In the genomic region with DNA sequence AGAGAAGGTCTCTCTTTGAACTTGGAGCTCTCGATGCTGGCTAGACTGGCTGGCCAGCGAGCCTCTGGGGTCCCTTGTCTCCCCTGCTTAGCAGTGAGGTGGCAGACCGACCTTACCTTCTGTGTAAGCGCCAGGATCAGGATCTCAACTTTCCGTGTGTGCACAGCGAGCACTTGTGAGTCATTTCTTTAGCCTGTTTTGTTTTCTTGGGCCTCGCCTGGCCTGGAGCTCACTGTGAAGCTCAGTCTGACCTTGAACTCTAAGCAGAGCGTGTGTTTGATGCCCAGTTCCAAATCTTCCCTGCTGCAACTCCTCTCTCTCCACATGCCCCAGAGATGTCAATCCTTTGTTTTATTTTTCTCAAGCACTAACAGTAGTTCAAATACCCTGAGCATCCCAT, we compare ENCODE assay signal across 11 mouse cellular contexts.
DNase-seq lines count a peak whose midpoint lies in the region; ATAC-seq and TF ChIP-seq lines count a peak whose summit lies in the region.
"Had no signal": no experiment of that assay in that cellular context is flagged by ENCODE, and none has a peak within 500 bp of the region (broad histone marks: within the 10 kb centered on the region; RNA-seq: fewer than 3 reads in every experiment).

No protein-coding gene starts in this region.

- 0 out of 2 replicates have a peak, but pooled peaks cover 5% of the 10 kb centered on the region for H3K4me1 ChIP-seq in hindbrain, embryonic 10.5 days (replicated peaks)
- no peaks in the 10 kb centered on the region for H3K4me1 ChIP-seq in hindbrain, postnatal 0 days (ENCODE audit: insufficient read depth, low read length)
- H3K4me1 ChIP-seq in lung, postnatal 0 days (ENCODE audit: insufficient read depth, low read depth, low read length), result peaks cover 6% of the 10 kb centered on the region; the same call in 1 of the 2 replicates
- peaks cover 5% of the 10 kb centered on the region; the same call in 1 of the 2 replicates for H3K4me1 ChIP-seq in embryonic facial prominence, embryonic 12.5 days
- no peaks in the 10 kb centered on the region for H3K4me1 ChIP-seq in stomach, postnatal 0 days (replicated peaks; ENCODE audit: control insufficient read depth, insufficient read depth)
- H3K4me1 ChIP-seq: liver, embryonic 13.5 days had no signal

- DNase-seq in hindbrain, embryonic 10.5 days (ENCODE audit: low spot score), result no peak
- no peak for DNase-seq in hindbrain, postnatal 0 days (ENCODE audit: low spot score)
- no peak for DNase-seq in lung, postnatal 0 days (ENCODE audit: low spot score)
- DNase-seq in lung, postnatal 10 days, result no peak
- DNase-seq in stomach, postnatal 0 days (ENCODE audit: low spot score), result peak; percentile 47
- no peak for DNase-seq in heart, postnatal 36 days
- DNase-seq: cerebellum, postnatal 14 days; liver, embryonic 13.5 days had no signal

- no peak for ATAC-seq in hindbrain, postnatal 0 days
- ATAC-seq in lung, postnatal 0 days, result no peak
- no peak for ATAC-seq in embryonic facial prominence, embryonic 12.5 days (ENCODE audit: insufficient number of reproducible peaks, insufficient read depth, low FRiP score, low TSS enrichment)
- peak; percentile 71 for ATAC-seq in stomach, postnatal 0 days (ENCODE audit: low FRiP score, low TSS enrichment)
- ATAC-seq: activated CD4-positive, CD25-positive, alpha-beta regulatory T cell, adult 4 months; midbrain, embryonic 16.5 days had no signal

- WGBS in hindbrain, embryonic 10.5 days, result 82% methylated on average over 8 of the region's 8 CpGs
- 78% methylated on average over 8 of the region's 8 CpGs for WGBS in hindbrain, postnatal 0 days
- 54% methylated on average over 8 of the region's 8 CpGs for WGBS in lung, postnatal 0 days
- 77% methylated on average over 8 of the region's 8 CpGs for WGBS in embryonic facial prominence, embryonic 12.5 days
- 57% methylated on average over 8 of the region's 8 CpGs for WGBS in stomach, postnatal 0 days

- no peak for TF ChIP-seq CTCF in hindbrain, postnatal 0 days (IDR thresholded peaks at IDR 0.05; ENCODE audit: low read depth)
- TF ChIP-seq CTCF in lung, postnatal 0 days (IDR thresholded peaks at IDR 0.05), result no peak
- no peak for TF ChIP-seq CTCF in stomach, postnatal 0 days (IDR thresholded peaks at IDR 0.05; ENCODE audit: low read depth)

- intact Hi-C loops in heart, postnatal 36 days (cut with DNase I), result no loop called here

- H3K36me3 ChIP-seq in hindbrain, embryonic 10.5 days, result no peaks in the 10 kb centered on the region
- no peaks in the 10 kb centered on the region for H3K36me3 ChIP-seq in hindbrain, postnatal 0 days (ENCODE audit: insufficient read depth, low read length)
- no peaks in the 10 kb centered on the region for H3K36me3 ChIP-seq in lung, postnatal 0 days (ENCODE audit: insufficient read depth, low read length)
- no peaks in the 10 kb centered on the region for H3K36me3 ChIP-seq in embryonic facial prominence, embryonic 12.5 days
- no peaks in the 10 kb centered on the region for H3K36me3 ChIP-seq in stomach, postnatal 0 days (ENCODE audit: control insufficient read depth, insufficient read depth, low read length)
- H3K36me3 ChIP-seq: liver, embryonic 13.5 days had no signal

- H3K4me2 ChIP-seq in hindbrain, postnatal 0 days (ENCODE audit: low read depth, low read length), result no peak overlapping the region
- no peak overlapping the region for H3K4me2 ChIP-seq in lung, postnatal 0 days (replicated peaks; ENCODE audit: low read depth, low read length)
- no peak overlapping the region for H3K4me2 ChIP-seq in embryonic facial prominence, embryonic 12.5 days (replicated peaks)
- no peak overlapping the region for H3K4me2 ChIP-seq in stomach, postnatal 0 days (replicated peaks; ENCODE audit: low read depth)
- H3K4me2 ChIP-seq: liver, embryonic 13.5 days had no signal

- H3K9ac ChIP-seq in hindbrain, postnatal 0 days (replicated peaks; ENCODE audit: low read length), result no peak overlapping the region
- no peak overlapping the region for H3K9ac ChIP-seq in lung, postnatal 0 days (replicated peaks; ENCODE audit: low read depth)
- H3K9ac ChIP-seq in embryonic facial prominence, embryonic 12.5 days, result no peak overlapping the region
- no peak overlapping the region for H3K9ac ChIP-seq in stomach, postnatal 0 days (ENCODE audit: low read length)
- H3K9ac ChIP-seq: liver, embryonic 13.5 days had no signal

- 0 out of 2 replicates have a peak, but pooled peaks cover 3% of the 10 kb centered on the region for H3K9me3 ChIP-seq in hindbrain, embryonic 10.5 days
- no peaks in the 10 kb centered on the region for H3K9me3 ChIP-seq in hindbrain, postnatal 0 days (ENCODE audit: low read length)
- H3K9me3 ChIP-seq in lung, postnatal 0 days (ENCODE audit: low read length), result no peaks in the 10 kb centered on the region
- no peaks in the 10 kb centered on the region for H3K9me3 ChIP-seq in embryonic facial prominence, embryonic 12.5 days
- no peaks in the 10 kb centered on the region for H3K9me3 ChIP-seq in stomach, postnatal 0 days (ENCODE audit: control insufficient read depth, low read length)
- H3K9me3 ChIP-seq: liver, embryonic 13.5 days had no signal

- H3K4me3 ChIP-seq in hindbrain, embryonic 10.5 days, result no peak overlapping the region
- no peak overlapping the region for H3K4me3 ChIP-seq in hindbrain, postnatal 0 days (ENCODE audit: low read length)
- no peak overlapping the region for H3K4me3 ChIP-seq in lung, postnatal 0 days (ENCODE audit: low read depth, low read length)
- H3K4me3 ChIP-seq in embryonic facial prominence, embryonic 12.5 days, result no peak overlapping the region
- H3K4me3 ChIP-seq in stomach, postnatal 0 days (ENCODE audit: low read depth, low read length), result no peak overlapping the region
- H3K4me3 ChIP-seq: liver, embryonic 13.5 days had no signal

- no peaks in the 10 kb centered on the region for H3K27me3 ChIP-seq in hindbrain, embryonic 10.5 days (ENCODE audit: insufficient read depth, poor library complexity, severe bottlenecking)
- H3K27me3 ChIP-seq in hindbrain, postnatal 0 days (ENCODE audit: insufficient read depth, low read length), result no peaks in the 10 kb centered on the region
- no peaks in the 10 kb centered on the region for H3K27me3 ChIP-seq in lung, postnatal 0 days (replicated peaks; ENCODE audit: insufficient read depth, low read length)
- no peaks in the 10 kb centered on the region for H3K27me3 ChIP-seq in embryonic facial prominence, embryonic 12.5 days
- no peaks in the 10 kb centered on the region for H3K27me3 ChIP-seq in stomach, postnatal 0 days (ENCODE audit: control insufficient read depth, insufficient read depth, low read length)
- H3K27me3 ChIP-seq: liver, embryonic 13.5 days had no signal

- TF ChIP-seq EP300 in lung, postnatal 0 days (IDR thresholded peaks at IDR 0.05), result no peak; the same call in 1 of the 2 replicates
- no peak for TF ChIP-seq EP300 in stomach, postnatal 0 days (optimal IDR thresholded peaks at IDR 0.05)

- 0 out of 2 replicates have a peak overlapping the region, but pooled peaks have one; percentile 30 for H3K27ac ChIP-seq in hindbrain, embryonic 10.5 days
- no peak overlapping the region for H3K27ac ChIP-seq in hindbrain, postnatal 0 days
- H3K27ac ChIP-seq in lung, postnatal 0 days (ENCODE audit: low read length), result peak overlapping the region; percentile 60
- peak overlapping the region; percentile 4; the same call in 1 of the 2 replicates for H3K27ac ChIP-seq in embryonic facial prominence, embryonic 12.5 days
- 0 out of 2 replicates have a peak overlapping the region, but pooled peaks have one; percentile 49 for H3K27ac ChIP-seq in stomach, postnatal 0 days (replicated peaks)
- H3K27ac ChIP-seq: liver, embryonic 13.5 days had no signal
